Mouse (Mus musculus) heart, embryonic 16.5 days (tissue): ENCODE results near the gene Ccdc106. TPM values are rescaled to one million over a fixed set of nuclear protein-coding genes. Genes with fewer than 3 reads are reported as not detected.
"Not testable (repeated sequence)": the region's sequence is repeated elsewhere in the genome, so short reads cannot be mapped to it uniquely, and the experiment has no call there.

ENCODE experiments used
- ATAC-seq: fragments of 200-750 bp; cut with Nextera tagmentation; replicated peaks from 2 replicates; pipeline ENCODE4 v1.8.0; 2017; ENCODE audit warnings: moderate number of reproducible peaks; ENCODE audit not compliant: insufficient read depth, low FRiP score; ENCODE audit errors: extremely low read depth
- H3K27ac ChIP-seq: fragments of 300-500 bp; sonication (generic); 2 replicates; pipeline ENCODE4 v1.5.1; 2014; ENCODE audit warnings: mild to moderate bottlenecking, low read length, control low read depth, moderate library complexity
- H3K27me3 ChIP-seq: fragments of 300-500 bp; sonication (generic); 2 replicates; pipeline ENCODE4 v1.6.1; 2014; ENCODE audit warnings: low read length, mixed read lengths; ENCODE audit not compliant: control insufficient read depth, insufficient read depth
- H3K36me3 ChIP-seq: fragments of 300-500 bp; sonication (generic); 2 replicates; pipeline ENCODE4 v1.6.1; 2014; ENCODE audit not compliant: control insufficient read depth, insufficient read depth
- H3K4me1 ChIP-seq: fragments of 300-500 bp; sonication (generic); 2 replicates; pipeline ENCODE4 v1.6.1; 2014; ENCODE audit warnings: low read length, mixed read lengths; ENCODE audit not compliant: control insufficient read depth, insufficient read depth
- H3K4me2 ChIP-seq: fragments of 300-500 bp; sonication (generic); 2 replicates; pipeline ENCODE4 v1.6.1; 2014; ENCODE audit warnings: low read depth, mild to moderate bottlenecking, control low read depth, low read length
- H3K4me3 ChIP-seq: fragments of 300-500 bp; sonication (generic); 2 replicates; pipeline ENCODE4 v1.5.1; 2014; ENCODE audit warnings: mild to moderate bottlenecking, control low read depth, low read length
- H3K9ac ChIP-seq: fragments of 300-500 bp; sonication (generic); 2 replicates; pipeline ENCODE4 v1.6.1; 2014; ENCODE audit warnings: low read length, control low read depth
- H3K9me3 ChIP-seq: fragments of 300-500 bp; sonication (generic); replicated peaks from 2 replicates; pipeline ENCODE4 v1.6.1; 2016; ENCODE audit warnings: low read length; ENCODE audit not compliant: control insufficient read depth
- WGBS: fragments of 180-500 bp; shearing (Covaris S2); extraction: QIAGEN DNeasy Blood & Tissue Kit; methylation state at CpG from one replicate; pipeline ENCODE4 v1.1.7; 2014; 5-methylcytosine and 5-hydroxymethylcytosine counted together
- polyA plus RNA-seq: library from polyadenylated mRNA; unstranded; fragments of >200 nt; fragmentation: Nextera tagmentation; extraction: Ambion mirVana; gene quantifications from 2 replicates; pipeline ENCODE4 v1.2.1, GENCODE M21; 2015

Ccdc106 gene
- polyA plus RNA-seq, 1 experiment from 2014 or later = 1.5 TPM

DNA sequence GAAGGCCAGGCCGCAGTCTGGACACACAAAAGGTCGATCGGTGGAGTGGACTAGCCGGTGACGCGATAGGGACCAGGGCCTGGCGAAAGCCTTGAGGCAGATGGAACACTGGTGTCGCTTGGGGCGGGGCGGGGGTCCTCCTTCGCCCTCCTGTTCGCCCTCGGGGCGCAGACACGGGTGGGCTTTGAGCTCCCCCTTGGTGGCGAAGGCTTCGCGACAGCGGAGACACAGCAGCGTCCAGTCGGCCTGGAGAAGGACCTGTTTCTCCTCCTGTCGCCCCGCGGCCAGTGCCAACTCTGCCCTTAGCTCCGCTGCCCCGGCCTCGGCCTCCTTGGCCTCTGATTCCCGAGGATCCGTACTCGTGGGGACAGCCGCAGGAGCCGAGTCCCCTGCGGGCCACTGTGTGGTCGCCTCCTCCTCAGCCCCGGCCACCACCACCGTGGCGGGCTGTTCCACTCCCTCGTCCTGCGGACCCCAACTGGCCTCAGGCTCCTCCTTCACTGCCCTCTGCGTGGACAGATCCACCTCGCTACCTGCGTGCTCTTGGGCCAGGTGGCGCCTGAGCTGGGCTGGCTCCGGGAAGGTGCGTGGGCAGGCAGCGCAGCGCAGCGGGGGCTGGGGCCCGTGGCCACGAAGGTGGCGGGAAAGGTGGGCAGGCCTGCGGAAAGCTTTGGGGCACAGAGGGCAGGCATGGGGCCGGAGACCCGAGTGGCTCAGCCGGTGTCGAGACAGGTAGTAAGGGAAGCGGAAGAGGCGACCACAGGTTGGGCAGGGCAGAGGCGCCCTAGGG lies 26.2 kb upstream of the Ccdc106 start:
- ATAC-seq = no peak
- peaks cover 18% of the 10 kb centered on the region for H3K36me3 ChIP-seq
- 0 out of 2 replicates have a peak overlapping the region, but pooled peaks have one; percentile 32 for H3K9ac ChIP-seq
- peaks cover 12% of the 10 kb centered on the region for H3K27me3 ChIP-seq
- H3K9me3 ChIP-seq = 0 out of 2 replicates have a peak, but pooled peaks cover 5% of the 10 kb centered on the region
- peak overlapping the region; percentile 1 for H3K4me3 ChIP-seq
- H3K27ac ChIP-seq = no peak overlapping the region
- peak overlapping the region; percentile 78 for H3K4me2 ChIP-seq
- WGBS = 48% methylated on average over 58 of the region's 59 CpGs
- H3K4me1 ChIP-seq = peaks cover 14% of the 10 kb centered on the region

DNA sequence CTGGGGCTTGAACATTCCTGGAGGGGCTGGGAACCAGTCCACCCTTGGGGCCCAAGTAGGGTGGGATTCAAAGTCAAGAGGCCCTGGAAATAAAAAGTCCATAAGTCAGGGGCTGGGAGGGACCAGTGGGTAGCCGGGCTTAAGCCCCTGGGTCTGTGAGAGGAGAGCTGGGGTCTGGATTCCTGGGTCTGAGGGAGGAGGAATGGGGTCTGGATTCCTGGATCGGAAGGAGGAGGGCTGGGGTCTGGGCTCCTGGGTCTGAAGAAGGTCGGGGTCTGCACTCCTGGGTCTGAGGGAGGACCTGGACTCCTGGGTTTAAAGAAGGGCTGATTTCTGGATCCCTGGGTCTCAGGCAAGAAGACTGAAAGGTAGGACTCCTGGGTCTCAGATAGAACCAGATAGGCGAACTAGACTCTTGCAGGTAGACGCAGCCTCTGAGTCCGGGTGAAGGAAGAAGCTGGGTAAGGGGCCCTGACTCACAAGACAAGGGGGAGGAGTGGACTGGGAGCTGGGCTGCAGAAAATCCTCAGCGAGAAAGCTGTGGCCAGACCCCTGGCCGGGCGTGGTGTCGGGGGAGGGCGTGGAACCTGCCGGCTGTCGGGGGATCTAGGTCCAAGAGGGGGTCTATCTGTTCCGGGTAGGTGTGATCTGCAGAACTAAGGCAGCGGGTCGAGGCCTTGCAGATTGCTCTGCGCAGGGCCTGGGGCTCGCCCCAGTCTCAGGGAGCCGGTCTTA lies 24.9 kb upstream of the Ccdc106 start:
- Histone ChIP-seq H3K9ac (peak overlapping the region; percentile 83), H3K4me3 (peak overlapping the region; percentile 70), H3K36me3 (peaks cover 18% of the 10 kb centered on the region), H3K9me3 (0 out of 2 replicates have a peak, but pooled peaks cover 5% of the 10 kb centered on the region), H3K4me2 (peak overlapping the region; percentile 78), H3K4me1 (peaks cover 14% of the 10 kb centered on the region), H3K27me3 (peaks cover 12% of the 10 kb centered on the region), H3K27ac (peak overlapping the region; percentile 11; the same call in 1 of the 2 replicates)
- ATAC-seq = peak; percentile 2; the same call in 1 of the 2 replicates
- 7% methylated on average over 19 of the region's 19 CpGs for WGBS

DNA sequence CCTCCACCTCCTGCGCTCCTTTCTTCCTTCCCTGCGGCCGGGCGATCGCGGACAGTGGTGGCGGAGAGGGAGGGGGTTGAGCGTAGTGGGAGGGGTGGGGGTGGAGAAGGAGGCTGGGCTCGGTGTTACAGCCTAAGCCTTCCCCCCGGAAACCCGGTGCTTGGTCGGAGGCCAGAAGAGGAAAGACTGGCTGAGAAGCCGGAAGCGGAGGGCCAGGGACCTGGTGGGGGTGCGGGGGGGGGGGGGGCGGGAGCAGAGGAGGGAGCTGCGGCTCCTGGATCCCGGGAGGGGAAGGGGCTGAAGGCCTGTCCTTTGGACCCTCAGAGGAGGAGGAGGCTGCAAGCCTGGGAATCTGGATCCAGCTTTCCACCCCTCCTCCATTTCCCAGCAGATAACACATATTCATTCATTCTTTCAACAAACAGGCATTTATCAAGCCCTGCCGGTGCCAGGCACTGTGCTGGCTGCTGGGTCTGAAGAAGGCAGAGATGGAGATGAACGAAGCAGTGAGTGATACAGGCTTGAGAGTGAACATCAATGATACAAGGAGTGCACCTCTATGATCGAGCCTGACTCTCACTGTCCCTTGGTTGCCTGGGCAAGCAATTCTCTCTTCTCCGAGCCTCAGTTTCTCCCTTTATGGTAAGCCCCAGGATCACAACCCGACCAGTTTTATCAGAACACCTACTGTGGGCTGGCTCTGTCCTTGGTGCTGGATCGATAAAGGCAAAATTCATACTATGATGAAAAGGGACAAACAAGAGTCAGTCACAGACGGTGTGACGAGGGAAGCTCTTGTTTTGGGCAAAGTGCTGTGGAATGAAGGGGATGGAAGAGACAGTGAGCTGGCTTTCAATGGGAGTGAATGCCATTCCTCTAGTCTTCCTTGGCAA lies 24.1 kb upstream of the Ccdc106 start, which contains the start of gene Zfp579:
Gene Zfp579 (minus strand): TSS at position 156 of the 893 bp plus-strand sequence.
- Histone ChIP-seq H3K4me1 (peaks cover 14% of the 10 kb centered on the region), H3K27me3 (peaks cover 12% of the 10 kb centered on the region), H3K27ac (peak within 1 kb of the TSS; percentile 74), H3K4me2 (peak within 1 kb of the TSS; percentile 78), H3K36me3 (peaks cover 18% of the 10 kb centered on the region), H3K4me3 (peak within 1 kb of the TSS; percentile 70), H3K9ac (peak within 1 kb of the TSS; percentile 83), H3K9me3 (0 out of 2 replicates have a peak, but pooled peaks cover 5% of the 10 kb centered on the region)
- WGBS = 5% methylated on average over 17 of the region's 26 CpGs
- ATAC-seq = peak; percentile 75

DNA sequence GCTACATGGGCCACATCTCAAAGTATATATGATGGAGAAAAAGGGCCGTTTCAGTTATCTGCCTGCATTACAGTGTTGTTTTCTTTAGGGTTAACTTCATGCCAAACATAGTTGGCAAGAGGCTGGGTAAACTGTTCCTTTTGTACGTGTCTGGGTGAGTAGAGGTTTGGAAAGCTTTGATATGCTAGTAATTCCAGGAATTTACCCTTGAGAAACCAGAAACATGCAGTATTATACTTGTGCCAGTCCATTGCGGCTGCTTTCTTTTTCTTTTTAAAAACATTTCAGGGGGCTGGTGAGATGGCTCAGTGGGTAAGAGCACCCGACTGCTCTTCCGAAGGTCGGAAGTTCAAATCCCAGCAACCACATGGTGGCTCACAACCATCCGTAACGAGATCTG lies 23.4 kb upstream of the Ccdc106 start:
- Histone ChIP-seq H3K27me3 (peaks cover 12% of the 10 kb centered on the region), H3K4me2 (peak overlapping the region; percentile 78), H3K27ac (peak overlapping the region; percentile 74), H3K36me3 (peaks cover 14% of the 10 kb centered on the region), H3K4me1 (peaks cover 14% of the 10 kb centered on the region), H3K9me3 (0 out of 2 replicates have a peak, but pooled peaks cover 5% of the 10 kb centered on the region), H3K9ac (no peak overlapping the region), H3K4me3 (peak overlapping the region; percentile 70; the same call in 1 of the 2 replicates)
- no peak for ATAC-seq
- WGBS = 41% methylated on average over 6 of the region's 8 CpGs

DNA sequence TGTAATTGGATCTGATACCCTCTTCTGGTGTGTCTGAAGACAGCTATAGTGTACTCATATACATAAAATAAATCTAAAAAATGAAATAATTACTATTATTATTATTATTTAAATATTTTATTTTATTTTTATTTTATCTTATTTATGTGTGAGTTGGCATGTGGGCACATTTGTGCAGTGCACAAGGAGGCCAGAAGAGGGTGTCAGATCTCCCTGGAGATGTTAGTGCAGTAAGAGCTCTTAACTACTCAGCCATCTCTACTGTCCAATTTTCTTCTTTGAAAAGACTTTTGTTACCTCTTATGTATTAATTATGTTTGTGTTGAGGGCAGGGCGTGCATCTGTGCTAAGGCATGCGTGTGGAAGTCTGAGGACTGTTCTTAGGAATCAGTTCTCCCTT lies 20.5 kb upstream of the Ccdc106 start:
- no peak for ATAC-seq
- H3K4me2 ChIP-seq = no peak overlapping the region
- H3K27me3 ChIP-seq = no peaks in the 10 kb centered on the region; the same call in 1 of the 2 replicates
- H3K9ac ChIP-seq = no peak overlapping the region
- H3K4me1 ChIP-seq = peaks cover 13% of the 10 kb centered on the region
- H3K36me3 ChIP-seq = no peaks in the 10 kb centered on the region
- no peak overlapping the region for H3K4me3 ChIP-seq
- H3K9me3 ChIP-seq = no peaks in the 10 kb centered on the region
- WGBS = 65% methylated on average over 2 of the region's 2 CpGs
- no peak overlapping the region for H3K27ac ChIP-seq

DNA sequence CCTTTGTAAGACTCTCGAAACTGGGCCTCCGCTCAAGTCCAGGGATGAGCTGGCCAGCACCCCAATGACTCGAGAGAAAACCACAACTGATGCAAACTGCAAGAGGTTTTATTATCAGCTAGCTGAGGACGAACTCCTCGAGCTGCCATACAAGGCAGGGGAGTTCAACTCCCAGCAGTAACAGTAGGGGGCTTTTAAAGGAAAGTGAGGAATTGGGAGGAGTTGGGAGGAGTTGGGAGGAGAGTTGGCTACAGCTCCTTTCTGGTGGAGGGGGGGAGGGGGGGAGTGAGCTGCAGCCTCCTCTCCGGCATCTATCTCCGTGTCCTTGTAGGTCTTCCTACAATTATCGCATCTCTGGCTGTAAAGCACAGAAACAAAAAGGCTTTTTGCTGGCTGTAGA lies 17.5 kb upstream of the Ccdc106 start:
- peaks cover 14% of the 10 kb centered on the region for H3K36me3 ChIP-seq
- 66% methylated on average over 8 of the region's 8 CpGs for WGBS
- not testable (repeated sequence) for H3K9me3 ChIP-seq, H3K4me3 ChIP-seq, H3K27ac ChIP-seq, H3K4me2 ChIP-seq, ATAC-seq, H3K27me3 ChIP-seq, H3K4me1 ChIP-seq, H3K9ac ChIP-seq

DNA sequence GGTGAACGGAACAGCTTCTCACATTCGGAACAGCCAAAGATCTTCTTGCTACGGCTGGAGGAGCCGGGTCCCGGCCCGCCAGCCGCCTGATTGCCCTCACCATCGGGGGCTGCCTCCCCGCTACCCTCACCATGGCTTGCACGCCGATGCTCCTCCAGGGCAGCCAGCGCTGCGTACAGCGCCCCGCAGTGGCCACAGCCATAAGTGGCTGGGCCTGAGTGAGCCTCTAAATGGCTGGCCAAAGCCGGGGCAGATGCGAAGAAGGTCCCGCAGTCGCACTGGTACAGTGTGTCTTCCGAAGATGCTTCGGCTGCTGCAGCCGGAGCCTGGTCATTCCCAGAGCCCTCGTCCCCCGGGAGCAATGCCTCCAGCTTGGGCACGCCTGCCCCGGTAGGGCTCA lies 12.1 kb upstream of the Ccdc106 start:
- H3K9me3 ChIP-seq = no peaks in the 10 kb centered on the region
- no peak overlapping the region for H3K9ac ChIP-seq
- no peak overlapping the region for H3K4me3 ChIP-seq
- peaks cover 60% of the 10 kb centered on the region for H3K36me3 ChIP-seq
- H3K27ac ChIP-seq = no peak overlapping the region
- peaks cover 1% of the 10 kb centered on the region; the same call in 1 of the 2 replicates for H3K4me1 ChIP-seq
- ATAC-seq = no peak
- no peaks in the 10 kb centered on the region for H3K27me3 ChIP-seq
- 95% methylated on average over 26 of the region's 26 CpGs for WGBS
- H3K4me2 ChIP-seq = no peak overlapping the region

DNA sequence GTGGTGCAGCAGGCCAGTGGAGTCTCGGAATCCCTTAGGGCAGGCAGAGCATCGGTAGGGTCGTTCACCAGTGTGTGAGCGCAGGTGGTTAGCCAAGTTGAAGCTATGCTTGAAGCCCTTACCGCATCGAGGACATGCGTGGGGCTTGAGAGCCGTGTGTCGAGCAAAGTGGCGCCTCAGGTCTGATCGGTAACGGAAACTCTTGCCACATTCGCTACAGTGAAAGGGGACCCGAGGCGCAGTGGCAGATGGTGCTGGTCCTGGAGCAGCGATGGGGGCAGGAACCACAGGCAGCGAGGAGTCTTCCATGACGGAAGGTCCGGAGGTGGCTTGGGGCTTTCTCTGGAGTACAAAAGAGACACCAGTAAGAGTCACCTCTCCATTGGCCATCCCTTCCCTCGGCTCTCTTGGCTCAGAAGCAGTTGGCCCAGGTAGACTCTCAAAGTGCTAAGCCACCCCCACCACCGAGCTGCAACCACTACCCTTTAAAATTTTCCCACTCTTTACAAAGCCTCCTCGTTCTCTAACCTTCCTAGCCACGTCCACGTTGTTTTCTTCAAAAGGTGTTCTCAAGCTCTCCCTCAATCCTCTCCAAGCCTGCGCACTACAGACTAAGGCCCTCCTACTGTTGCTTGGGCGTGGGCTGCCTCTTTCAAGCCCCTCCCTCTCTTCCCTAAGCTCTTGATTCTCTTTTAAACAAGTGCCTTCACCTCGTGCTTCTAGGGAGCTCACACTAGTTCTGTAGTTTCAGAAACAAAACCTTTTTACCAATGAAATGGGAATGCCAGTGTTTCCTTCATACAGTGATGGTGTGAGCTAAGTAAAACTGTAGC lies 7.5 kb upstream of the Ccdc106 start:
- WGBS = 88% methylated on average over 27 of the region's 27 CpGs
- Histone ChIP-seq H3K4me3 (no peak overlapping the region), H3K36me3 (peaks cover 49% of the 10 kb centered on the region), H3K9me3 (0 out of 2 replicates have a peak, but pooled peaks cover 2% of the 10 kb centered on the region), H3K4me2 (peak overlapping the region; percentile 68), H3K27ac (no peak overlapping the region), H3K27me3 (no peaks in the 10 kb centered on the region), H3K9ac (no peak overlapping the region), H3K4me1 (peaks cover 8% of the 10 kb centered on the region)
- ATAC-seq = no peak
